Mouse (Mus musculus) olfactory bulb, adult 2 months (tissue): ENCODE data around the gene Antxr2.

ENCODE experiments used
- CTCF ChIP-seq: fragments of 200-500 bp; IDR thresholded peaks from 2 replicates; pipeline ENCODE4 v1.5.1; 2012; ENCODE audit warnings: low read depth, mild to moderate bottlenecking, low read length, moderate library complexity; ENCODE audit not compliant: insufficient read depth
- POLR2A ChIP-seq: fragments of 200-500 bp; IDR thresholded peaks from 2 replicates; pipeline ENCODE4 v1.6.1; 2012; ENCODE audit warnings: mild to moderate bottlenecking, low read depth, low read length, moderate library complexity; ENCODE audit not compliant: insufficient read depth

DNA sequence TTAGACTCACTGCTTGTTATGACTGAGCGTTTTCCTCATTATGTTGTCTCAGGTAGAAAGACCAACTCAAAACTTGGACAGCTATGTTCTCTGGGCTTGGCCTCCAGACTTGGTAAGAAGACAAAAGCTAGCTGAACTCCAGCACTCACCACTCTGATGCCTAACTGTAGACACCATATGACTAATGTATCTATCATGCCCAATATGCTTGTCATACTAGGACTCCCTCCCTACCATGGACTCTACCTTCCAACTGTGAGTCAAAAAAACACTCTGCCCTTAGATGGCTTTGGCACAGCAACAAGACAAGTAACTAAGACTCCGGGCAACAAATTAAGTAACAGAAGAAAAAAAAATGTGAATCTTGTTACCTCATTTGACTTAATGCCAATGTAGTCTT lies 184.3 kb downstream of the Antxr2 start:
- no peak for TF ChIP-seq CTCF
- no peak for TF ChIP-seq POLR2A
